In genomic region chr9:56072861-56073260, GRCm38 (mm10) we compare ENCODE assay signal across 14 mouse cellular contexts.
"Had no signal": no experiment of that assay in that cellular context is flagged by ENCODE, and none has a peak within 500 bp of the region (broad histone marks: within the 10 kb centered on the region; RNA-seq: fewer than 3 reads in every experiment).

No protein-coding gene starts in this region.

- H3K27me3 ChIP-seq: kidney, embryonic 15.5 days; limb, embryonic 13.5 days; liver, embryonic 12.5 days; neural tube, embryonic 15.5 days had no signal

- H3K27ac ChIP-seq: kidney, embryonic 15.5 days; limb, embryonic 13.5 days; liver, embryonic 12.5 days; midbrain, embryonic 10.5 days; neural tube, embryonic 15.5 days; stomach, postnatal 0 days had no signal

- H3K9me3 ChIP-seq: kidney, embryonic 15.5 days; limb, embryonic 13.5 days; liver, embryonic 12.5 days; midbrain, embryonic 10.5 days; neural tube, embryonic 15.5 days had no signal

- DNase-seq: kidney, postnatal 25 days; left cerebral cortex, postnatal 4 days; lung, embryonic 14.5 days; lung, postnatal 10 days; lung, postnatal 4 days; midbrain, embryonic 14.5 days; right cerebral cortex, adult 18-20 months had no signal

- H3K4me2 ChIP-seq: kidney, embryonic 15.5 days; limb, embryonic 13.5 days; liver, embryonic 12.5 days; lung, embryonic 14.5 days; neural tube, embryonic 15.5 days had no signal

- H3K4me3 ChIP-seq: kidney, embryonic 15.5 days; limb, embryonic 13.5 days; liver, embryonic 12.5 days; midbrain, embryonic 10.5 days; myocyte; neural tube, embryonic 15.5 days had no signal

- H3K9ac ChIP-seq: kidney, embryonic 15.5 days; limb, embryonic 13.5 days; liver, embryonic 12.5 days; lung, embryonic 14.5 days; neural tube, embryonic 15.5 days had no signal

- ATAC-seq: liver, embryonic 12.5 days had no signal
